Mouse (Mus musculus) ES-E14 (cell line): Measurements from ENCODE around the gene Dynlt1f.
"Not testable (repeated sequence)": the region's sequence is repeated elsewhere in the genome, so short reads cannot be mapped to it uniquely, and the experiment has no call there.

ENCODE experiments used
- CHD2 ChIP-seq: IDR thresholded peaks from 2 replicates; pipeline ENCODE4 v1.6.1; 2014; ENCODE audit warnings: mild to moderate bottlenecking, low read depth, low read length, inconsistent platforms
- HCFC1 ChIP-seq: IDR thresholded peaks from 2 replicates; pipeline ENCODE4 v1.6.1; 2012; ENCODE audit warnings: low read length, inconsistent platforms, borderline replicate concordance; ENCODE audit not compliant: insufficient read depth
- MAFK ChIP-seq: IDR thresholded peaks from 2 replicates; pipeline ENCODE4 v1.6.1; 2014; ENCODE audit warnings: mild to moderate bottlenecking, low read depth, low read length, inconsistent platforms; ENCODE audit not compliant: insufficient read depth

- not testable (repeated sequence) for TF ChIP-seq CHD2, MAFK, HCFC1
Measured at GRCm38 (mm10) chr17:6644673-6645072, 11.0 kb downstream of the Dynlt1f start.
